Mouse (Mus musculus): Measurements from ENCODE around the gene Lyrm7. TPM values are rescaled to one million over a fixed set of nuclear protein-coding genes. Genes with fewer than 3 reads are reported as not detected.

Gene Lyrm7
- polyA plus RNA-seq, 1 experiment from 2014 or later: 8.0 TPM

- ATAC-seq (ENCODE audit: insufficient read depth) (no peak), DNase-seq (no peak)
- H3K4me2 ChIP-seq: no peak overlapping the region
- no peak for TF ChIP-seq CTCF (IDR thresholded peaks at IDR 0.05; ENCODE audit: low read depth)
- no peaks in the 10 kb centered on the region for H3K27me3 ChIP-seq (ENCODE audit: insufficient read depth, low read length)
- no peak overlapping the region for H3K9ac ChIP-seq
- H3K9me3 ChIP-seq (ENCODE audit: low read depth, low read length): no peaks in the 10 kb centered on the region
- H3K4me1 ChIP-seq (ENCODE audit: insufficient read depth): no peaks in the 10 kb centered on the region
- H3K27ac ChIP-seq (ENCODE audit: low read depth): no peak overlapping the region
- no peaks in the 10 kb centered on the region for H3K36me3 ChIP-seq (ENCODE audit: insufficient read depth)
- WGBS: 61% methylated on average over 9 of the region's 9 CpGs
- H3K4me3 ChIP-seq (ENCODE audit: low read depth, low read length): no peak overlapping the region
Observed at GRCm38 (mm10) chr11:54894589-54894988, 33.9 kb upstream of the Lyrm7 start.

- 35% methylated on average over 7 of the region's 7 CpGs for WGBS
- Histone ChIP-seq H3K4me1 (ENCODE audit: insufficient read depth) (no peaks in the 10 kb centered on the region), H3K9me3 (ENCODE audit: low read depth, low read length) (no peaks in the 10 kb centered on the region), H3K36me3 (ENCODE audit: insufficient read depth) (no peaks in the 10 kb centered on the region), H3K4me2 (no peak overlapping the region), H3K27me3 (ENCODE audit: insufficient read depth, low read length) (no peaks in the 10 kb centered on the region), H3K4me3 (ENCODE audit: low read depth, low read length) (no peak overlapping the region), H3K27ac (ENCODE audit: low read depth) (no peak overlapping the region), H3K9ac (no peak overlapping the region)
- ATAC-seq (ENCODE audit: insufficient read depth) (no peak), DNase-seq (no peak)
- no peak for TF ChIP-seq CTCF (IDR thresholded peaks at IDR 0.05; ENCODE audit: low read depth)
Observed at GRCm38 (mm10) chr11:54892091-54892490, 31.4 kb upstream of the Lyrm7 start.

GRCm38 (mm10) chr11:54891341-54891740, 30.6 kb upstream of the Lyrm7 start:
- Histone ChIP-seq H3K27me3 (ENCODE audit: insufficient read depth, low read length) (no peaks in the 10 kb centered on the region), H3K9me3 (ENCODE audit: low read depth, low read length) (no peaks in the 10 kb centered on the region), H3K4me1 (ENCODE audit: insufficient read depth) (no peaks in the 10 kb centered on the region), H3K9ac (no peak overlapping the region), H3K4me2 (no peak overlapping the region), H3K27ac (ENCODE audit: low read depth) (no peak overlapping the region), H3K4me3 (ENCODE audit: low read depth, low read length) (no peak overlapping the region), H3K36me3 (ENCODE audit: insufficient read depth) (no peaks in the 10 kb centered on the region)
- no peak for DNase-seq
- ATAC-seq (ENCODE audit: insufficient read depth): no peak
- WGBS: 80% methylated on average over 5 of the region's 5 CpGs
- no peak for TF ChIP-seq CTCF (IDR thresholded peaks at IDR 0.05; ENCODE audit: low read depth)

GRCm38 (mm10) chr11:54887927-54888326, 27.2 kb upstream of the Lyrm7 start:
- H3K27me3 ChIP-seq (ENCODE audit: insufficient read depth, low read length): no peaks in the 10 kb centered on the region
- TF ChIP-seq CTCF (IDR thresholded peaks at IDR 0.05; ENCODE audit: low read depth): no peak
- no peak overlapping the region for H3K9ac ChIP-seq
- DNase-seq: no peak
- H3K36me3 ChIP-seq (ENCODE audit: insufficient read depth): no peaks in the 10 kb centered on the region
- H3K4me2 ChIP-seq: no peak overlapping the region
- H3K4me1 ChIP-seq (ENCODE audit: insufficient read depth): no peaks in the 10 kb centered on the region
- H3K9me3 ChIP-seq (ENCODE audit: low read depth, low read length): no peaks in the 10 kb centered on the region
- ATAC-seq (ENCODE audit: insufficient read depth): no peak
- H3K4me3 ChIP-seq (ENCODE audit: low read depth, low read length): no peak overlapping the region
- H3K27ac ChIP-seq (ENCODE audit: low read depth): no peak overlapping the region
- WGBS: 56% methylated on average over 6 of the region's 6 CpGs

- WGBS: 81% methylated on average over 2 of the region's 2 CpGs
Observed at GRCm38 (mm10) chr11:54885406-54885805, 24.7 kb upstream of the Lyrm7 start.

GRCm38 (mm10) chr11:54884937-54885336, 24.2 kb upstream of the Lyrm7 start:
- Histone ChIP-seq H3K4me3 (ENCODE audit: low read depth, low read length) (no peak overlapping the region), H3K4me2 (no peak overlapping the region), H3K27ac (ENCODE audit: low read depth) (no peak overlapping the region), H3K9ac (no peak overlapping the region), H3K27me3 (ENCODE audit: insufficient read depth, low read length) (no peaks in the 10 kb centered on the region), H3K9me3 (ENCODE audit: low read depth, low read length) (no peaks in the 10 kb centered on the region), H3K4me1 (ENCODE audit: insufficient read depth) (no peaks in the 10 kb centered on the region; the same call in 1 of the 2 replicates), H3K36me3 (ENCODE audit: insufficient read depth) (no peaks in the 10 kb centered on the region)
- no peak for TF ChIP-seq CTCF (IDR thresholded peaks at IDR 0.05; ENCODE audit: low read depth)
- peak; percentile 68; the same call in 1 of the 2 replicates for ATAC-seq (ENCODE audit: insufficient read depth)
- 14% methylated on average over 5 of the region's 5 CpGs for WGBS
- DNase-seq: peak; percentile 72

More at GRCm38 (mm10) chr11:54885406-54885805, 24.7 kb upstream of the Lyrm7 start:
- TF ChIP-seq CTCF (IDR thresholded peaks at IDR 0.05; ENCODE audit: low read depth): no peak
- ATAC-seq (ENCODE audit: insufficient read depth) (no peak), DNase-seq (no peak)
- no peaks in the 10 kb centered on the region for H3K27me3 ChIP-seq (ENCODE audit: insufficient read depth, low read length)
- H3K36me3 ChIP-seq (ENCODE audit: insufficient read depth): no peaks in the 10 kb centered on the region
- no peak overlapping the region for H3K27ac ChIP-seq (ENCODE audit: low read depth)
- H3K4me3 ChIP-seq (ENCODE audit: low read depth, low read length): no peak overlapping the region
- no peaks in the 10 kb centered on the region; the same call in 1 of the 2 replicates for H3K4me1 ChIP-seq (ENCODE audit: insufficient read depth)
- H3K9me3 ChIP-seq (ENCODE audit: low read depth, low read length): no peaks in the 10 kb centered on the region
- no peak overlapping the region for H3K9ac ChIP-seq
- no peak overlapping the region for H3K4me2 ChIP-seq

- no peaks in the 10 kb centered on the region for H3K36me3 ChIP-seq (ENCODE audit: insufficient read depth)
- WGBS: 65% methylated on average over 5 of the region's 5 CpGs
Observed at GRCm38 (mm10) chr11:54884197-54884828, 23.6 kb upstream of the Lyrm7 start.

More at GRCm38 (mm10) chr11:54884197-54884828, 23.6 kb upstream of the Lyrm7 start:
- no peak overlapping the region for H3K27ac ChIP-seq (ENCODE audit: low read depth)
- H3K4me1 ChIP-seq (ENCODE audit: insufficient read depth): no peaks in the 10 kb centered on the region; the same call in 1 of the 2 replicates
- H3K27me3 ChIP-seq (ENCODE audit: insufficient read depth, low read length): no peaks in the 10 kb centered on the region
- H3K9me3 ChIP-seq (ENCODE audit: low read depth, low read length): no peaks in the 10 kb centered on the region
- ATAC-seq (ENCODE audit: insufficient read depth): no peak
- DNase-seq: peak; percentile 42
- TF ChIP-seq CTCF (IDR thresholded peaks at IDR 0.05; ENCODE audit: low read depth): no peak
- no peak overlapping the region for H3K4me3 ChIP-seq (ENCODE audit: low read depth, low read length)
- H3K9ac ChIP-seq: no peak overlapping the region
- no peak overlapping the region for H3K4me2 ChIP-seq
